Mouse (Mus musculus): ENCODE data around the gene Gm10961. TPM values are rescaled to one million over a fixed set of nuclear protein-coding genes. Genes with fewer than 3 reads are reported as not detected.

Gm10961 gene
- polyA plus RNA-seq, 1 experiment from 2014 or later: not detected

GRCm38 (mm10) chr3:107597134-107597533, 34.0 kb upstream of the Gm10961 start:
- peak overlapping the region; percentile 46; the same call in 1 of the 2 replicates for H3K4me3 ChIP-seq (replicated peaks)
- H3K9me3 ChIP-seq: no peaks in the 10 kb centered on the region
- H3K36me3 ChIP-seq (replicated peaks): no peaks in the 10 kb centered on the region
- peak overlapping the region; percentile 34; the same call in 1 of the 2 replicates for H3K4me2 ChIP-seq
- H3K27me3 ChIP-seq: peaks cover 95% of the 10 kb centered on the region
- H3K9ac ChIP-seq: no peak overlapping the region
- no peak overlapping the region for H3K27ac ChIP-seq
- no peak for ATAC-seq (ENCODE audit: low FRiP score)
- WGBS: 0% methylated on average over 18 of the region's 24 CpGs
- H3K4me1 ChIP-seq: peaks cover 26% of the 10 kb centered on the region

- Histone ChIP-seq H3K9ac (no peak overlapping the region), H3K4me2 (no peak overlapping the region), H3K4me1 (peaks cover 26% of the 10 kb centered on the region), H3K27ac (no peak overlapping the region), H3K36me3 (replicated peaks) (no peaks in the 10 kb centered on the region), H3K27me3 (peaks cover 88% of the 10 kb centered on the region), H3K9me3 (no peaks in the 10 kb centered on the region), H3K4me3 (replicated peaks) (0 out of 2 replicates have a peak overlapping the region, but pooled peaks have one; percentile 9)
- no peak for ATAC-seq (ENCODE audit: low FRiP score)
- WGBS: 3% methylated on average over 22 of the region's 22 CpGs
Observed at GRCm38 (mm10) chr3:107597586-107598389, 33.3 kb upstream of the Gm10961 start.

DNA sequence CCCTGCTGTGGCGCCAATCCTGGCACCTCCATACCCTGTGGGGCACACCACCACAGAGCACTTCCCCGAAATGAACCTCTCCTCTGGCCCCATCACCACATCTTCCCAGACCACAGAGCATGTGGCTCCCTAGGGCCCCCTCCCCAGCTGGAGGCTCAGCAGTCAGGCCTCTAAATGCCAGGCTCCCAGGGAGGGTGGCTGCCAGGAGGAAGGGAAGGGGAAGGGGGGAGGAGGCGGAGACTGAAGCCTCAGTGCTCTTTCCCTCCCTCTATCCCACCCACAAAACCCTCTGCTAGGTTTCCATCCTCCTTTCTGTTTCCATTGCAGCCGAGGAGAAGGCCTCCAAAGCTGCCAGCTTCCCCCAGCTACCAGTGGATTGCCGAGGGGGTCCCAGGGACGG, 31.0 kb upstream of the Gm10961 start:
- Histone ChIP-seq H3K27me3 (peaks cover 71% of the 10 kb centered on the region), H3K27ac (no peak overlapping the region)
- 35% methylated on average over 6 of the region's 6 CpGs for WGBS

DNA sequence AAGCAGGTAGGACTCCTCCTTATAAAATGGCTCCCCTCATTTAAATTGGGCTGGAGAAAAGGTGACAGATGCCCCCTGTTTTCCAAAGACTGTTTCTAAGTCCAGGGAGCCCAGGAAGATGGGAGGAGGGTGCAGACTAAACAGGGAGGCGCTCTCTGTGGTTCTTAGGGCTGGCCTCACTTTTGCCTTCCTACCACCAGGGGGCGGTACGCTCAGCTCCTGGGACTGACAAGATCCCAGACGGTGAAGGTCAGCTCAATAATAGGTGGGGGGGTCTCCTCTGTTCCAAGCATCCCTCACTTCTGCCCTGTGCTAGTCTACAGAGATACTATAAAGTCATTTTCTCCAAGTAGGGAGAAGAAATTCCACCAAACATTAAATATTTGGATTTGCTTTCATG, 25.8 kb upstream of the Gm10961 start:
- Histone ChIP-seq H3K4me3 (replicated peaks) (no peak overlapping the region), H3K9ac (no peak overlapping the region), H3K27ac (no peak overlapping the region), H3K4me1 (no peaks in the 10 kb centered on the region), H3K9me3 (no peaks in the 10 kb centered on the region), H3K4me2 (no peak overlapping the region), H3K36me3 (replicated peaks) (no peaks in the 10 kb centered on the region), H3K27me3 (peaks cover 21% of the 10 kb centered on the region)
- peak; percentile 53 for ATAC-seq (ENCODE audit: low FRiP score)
- 5% methylated on average over 4 of the region's 4 CpGs for WGBS

More for the DNA sequence above, 31.0 kb upstream of the Gm10961 start:
- Histone ChIP-seq H3K9me3 (no peaks in the 10 kb centered on the region), H3K36me3 (replicated peaks) (no peaks in the 10 kb centered on the region), H3K4me3 (replicated peaks) (no peak overlapping the region), H3K9ac (0 out of 2 replicates have a peak overlapping the region, but pooled peaks have one; percentile 2), H3K4me1 (peaks cover 21% of the 10 kb centered on the region), H3K4me2 (no peak overlapping the region)
- ATAC-seq (ENCODE audit: low FRiP score): no peak

DNA sequence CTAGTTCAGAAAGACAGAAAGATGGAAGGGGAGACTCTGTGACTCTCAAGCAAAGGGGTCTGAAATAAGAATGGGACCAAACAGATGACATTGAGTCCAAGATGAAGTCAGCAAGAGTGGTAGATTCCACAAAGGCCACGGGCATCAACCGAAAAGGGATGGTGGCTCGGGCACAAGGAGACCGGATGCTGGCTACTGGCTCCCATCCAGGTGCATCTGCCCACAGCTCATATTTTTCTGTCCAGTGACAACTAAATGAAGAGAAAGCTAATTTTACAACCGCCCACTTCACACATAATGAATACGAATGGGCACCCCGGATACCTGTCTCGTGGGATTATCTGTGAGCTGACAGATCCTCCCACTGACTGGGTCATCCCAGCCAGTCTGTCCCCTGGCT, 23.9 kb upstream of the Gm10961 start:
- H3K27me3 ChIP-seq: 0 out of 2 replicates have a peak, but pooled peaks cover 6% of the 10 kb centered on the region
- no peaks in the 10 kb centered on the region for H3K9me3 ChIP-seq
- no peak for ATAC-seq (ENCODE audit: low FRiP score)
- no peak overlapping the region for H3K4me3 ChIP-seq (replicated peaks)
- H3K27ac ChIP-seq: no peak overlapping the region
- no peaks in the 10 kb centered on the region for H3K4me1 ChIP-seq
- H3K9ac ChIP-seq: no peak overlapping the region
- no peak overlapping the region for H3K4me2 ChIP-seq
- WGBS: 90% methylated on average over 8 of the region's 8 CpGs
- H3K36me3 ChIP-seq (replicated peaks): peaks cover 18% of the 10 kb centered on the region

- Histone ChIP-seq H3K9ac (no peak overlapping the region), H3K4me3 (replicated peaks) (no peak overlapping the region), H3K36me3 (replicated peaks) (peaks cover 34% of the 10 kb centered on the region), H3K27me3 (0 out of 2 replicates have a peak, but pooled peaks cover 3% of the 10 kb centered on the region), H3K9me3 (no peaks in the 10 kb centered on the region), H3K4me2 (no peak overlapping the region), H3K4me1 (no peaks in the 10 kb centered on the region), H3K27ac (no peak overlapping the region)
- ATAC-seq (ENCODE audit: low FRiP score): no peak
- 83% methylated on average over 4 of the region's 4 CpGs for WGBS
Observed at GRCm38 (mm10) chr3:107608808-107609207, 22.3 kb upstream of the Gm10961 start.

DNA sequence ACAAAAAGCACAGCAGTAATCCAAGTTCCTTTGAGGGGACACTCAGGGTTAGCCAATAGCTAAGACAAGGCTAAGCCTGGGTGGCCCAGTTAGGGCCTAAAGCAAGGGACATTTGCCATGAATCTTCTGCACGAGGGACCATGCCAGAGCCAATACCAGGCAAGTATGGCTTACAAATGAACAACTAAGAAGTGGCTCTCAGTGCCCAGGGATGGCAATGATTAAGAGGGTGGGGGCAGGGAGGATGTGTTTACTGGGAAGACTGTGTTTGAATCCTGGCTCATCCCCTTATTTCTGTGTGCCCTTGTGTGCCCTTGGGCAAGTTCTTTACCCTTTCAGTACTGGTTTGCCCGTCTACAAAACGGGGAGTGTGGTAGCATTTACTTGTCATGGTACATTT, 21.7 kb upstream of the Gm10961 start:
- 64% methylated on average over 3 of the region's 3 CpGs for WGBS
- H3K4me3 ChIP-seq (replicated peaks): no peak overlapping the region
- no peak overlapping the region for H3K27ac ChIP-seq
- H3K9me3 ChIP-seq: no peaks in the 10 kb centered on the region
- ATAC-seq (ENCODE audit: low FRiP score): no peak
- no peaks in the 10 kb centered on the region for H3K27me3 ChIP-seq
- no peaks in the 10 kb centered on the region for H3K4me1 ChIP-seq
- peaks cover 39% of the 10 kb centered on the region for H3K36me3 ChIP-seq (replicated peaks)
- no peak overlapping the region for H3K4me2 ChIP-seq
- no peak overlapping the region for H3K9ac ChIP-seq

GRCm38 (mm10) chr3:107611394-107611793, 19.7 kb upstream of the Gm10961 start:
- H3K9ac ChIP-seq: no peak overlapping the region
- H3K36me3 ChIP-seq (replicated peaks): peaks cover 59% of the 10 kb centered on the region
- WGBS: 77% methylated on average over 4 of the region's 4 CpGs
- ATAC-seq (ENCODE audit: low FRiP score): no peak
- no peaks in the 10 kb centered on the region for H3K27me3 ChIP-seq
- H3K4me1 ChIP-seq: no peaks in the 10 kb centered on the region
- no peaks in the 10 kb centered on the region for H3K9me3 ChIP-seq
- no peak overlapping the region for H3K27ac ChIP-seq
- H3K4me2 ChIP-seq: no peak overlapping the region
- H3K4me3 ChIP-seq (replicated peaks): no peak overlapping the region

GRCm38 (mm10) chr3:107612902-107613525, 18.1 kb upstream of the Gm10961 start:
- peak; percentile 50 for ATAC-seq (ENCODE audit: low FRiP score)
- Histone ChIP-seq H3K36me3 (replicated peaks) (peaks cover 76% of the 10 kb centered on the region), H3K4me2 (no peak overlapping the region), H3K27ac (no peak overlapping the region), H3K27me3 (no peaks in the 10 kb centered on the region), H3K9ac (no peak overlapping the region), H3K9me3 (no peaks in the 10 kb centered on the region), H3K4me1 (no peaks in the 10 kb centered on the region), H3K4me3 (replicated peaks) (no peak overlapping the region)
- 89% methylated on average over 11 of the region's 11 CpGs for WGBS

GRCm38 (mm10) chr3:107617800-107618199, 13.3 kb upstream of the Gm10961 start:
- Histone ChIP-seq H3K27ac (no peak overlapping the region), H3K4me1 (no peaks in the 10 kb centered on the region), H3K9me3 (no peaks in the 10 kb centered on the region), H3K36me3 (replicated peaks) (peaks cover 96% of the 10 kb centered on the region), H3K4me3 (replicated peaks) (no peak overlapping the region), H3K9ac (no peak overlapping the region), H3K27me3 (no peaks in the 10 kb centered on the region), H3K4me2 (no peak overlapping the region)
- no peak for ATAC-seq (ENCODE audit: low FRiP score)
- 94% methylated on average over 3 of the region's 3 CpGs for WGBS

- H3K4me3 ChIP-seq (replicated peaks): no peak overlapping the region
- peaks cover 96% of the 10 kb centered on the region for H3K36me3 ChIP-seq (replicated peaks)
- H3K4me2 ChIP-seq: no peak overlapping the region
- no peaks in the 10 kb centered on the region for H3K27me3 ChIP-seq
- ATAC-seq (ENCODE audit: low FRiP score): no peak
- WGBS: 89% methylated on average over 6 of the region's 6 CpGs
- no peak overlapping the region for H3K9ac ChIP-seq
- no peaks in the 10 kb centered on the region for H3K9me3 ChIP-seq
- no peaks in the 10 kb centered on the region for H3K4me1 ChIP-seq
- no peak overlapping the region for H3K27ac ChIP-seq
Observed at GRCm38 (mm10) chr3:107619911-107620310, 11.2 kb upstream of the Gm10961 start.

DNA sequence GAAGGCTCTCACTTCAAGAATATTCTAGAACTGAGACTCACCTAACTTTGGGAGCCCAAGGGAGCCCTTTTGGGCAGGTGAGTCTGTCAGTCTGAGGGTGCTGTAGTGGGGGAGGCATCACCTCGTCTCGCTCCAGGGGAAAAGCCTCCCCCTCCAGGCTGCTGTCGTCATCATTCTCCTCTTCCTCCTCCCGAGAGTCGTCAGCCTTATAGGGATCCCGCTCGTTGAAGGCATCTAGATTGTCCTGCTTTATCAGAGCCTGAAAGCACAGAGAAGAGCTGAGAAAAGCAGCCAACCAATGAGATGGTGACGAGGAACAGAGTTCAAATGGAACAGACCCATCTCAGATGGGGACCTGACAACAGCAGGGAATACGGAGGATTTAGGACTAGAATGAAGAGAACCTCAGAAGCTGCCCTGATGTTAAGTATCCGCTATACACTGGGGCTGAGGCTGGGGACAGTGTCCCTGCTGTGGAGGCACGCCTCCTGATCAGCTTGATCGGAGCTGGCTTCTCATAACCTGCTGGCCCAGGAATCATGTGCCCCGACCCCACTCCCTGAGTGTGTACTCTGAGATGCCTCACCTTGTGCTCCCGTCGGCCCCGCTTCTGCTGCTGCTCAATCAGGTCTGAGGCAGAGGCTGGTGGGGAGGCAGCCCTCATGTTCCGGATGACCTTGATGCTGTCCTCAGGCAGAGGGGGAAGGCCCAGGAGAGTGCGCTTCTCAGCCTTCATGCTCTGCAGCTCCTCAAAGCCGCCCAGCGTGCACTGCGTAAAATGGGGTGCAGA, 9.6 kb upstream of the Gm10961 start:
- Histone ChIP-seq H3K4me3 (replicated peaks) (no peak overlapping the region), H3K9ac (no peak overlapping the region), H3K27me3 (no peaks in the 10 kb centered on the region), H3K4me1 (no peaks in the 10 kb centered on the region), H3K4me2 (no peak overlapping the region), H3K36me3 (replicated peaks) (peaks cover 96% of the 10 kb centered on the region), H3K9me3 (no peaks in the 10 kb centered on the region), H3K27ac (no peak overlapping the region)
- ATAC-seq (ENCODE audit: low FRiP score): no peak
- 91% methylated on average over 21 of the region's 21 CpGs for WGBS

Data from forebrain, embryonic 12.5 days (tissue).